Mouse (Mus musculus) midbrain, embryonic 12.5 days (tissue): ENCODE measurements around the gene Blnk. TPM values are rescaled to one million over a fixed set of nuclear protein-coding genes. Genes with fewer than 3 reads are reported as not detected.

Experiments used
- ATAC-seq: fragments of 200-750 bp; cut with Nextera tagmentation; 2 replicates; pipeline ENCODE4 v1.8.0; 2017; ENCODE audit warnings: low read depth, moderate TSS enrichment, moderate library complexity; ENCODE audit not compliant: low FRiP score
- H3K27ac ChIP-seq: fragments of 300-500 bp; sonication (generic); replicated peaks from 2 replicates; pipeline ENCODE4 v1.5.1; 2016; ENCODE audit warnings: mild to moderate bottlenecking
- H3K27me3 ChIP-seq: fragments of 300-500 bp; sonication (generic); 2 replicates; pipeline ENCODE4 v1.6.1; 2016; ENCODE audit warnings: mild to moderate bottlenecking
- H3K36me3 ChIP-seq: fragments of 300-500 bp; sonication (generic); 2 replicates; pipeline ENCODE4 v1.6.1; 2016
- H3K4me1 ChIP-seq: fragments of 300-500 bp; sonication (generic); 2 replicates; pipeline ENCODE4 v1.6.1; 2016
- H3K4me2 ChIP-seq: fragments of 300-500 bp; sonication (generic); replicated peaks from 2 replicates; pipeline ENCODE4 v1.6.1; 2016; ENCODE audit warnings: mild to moderate bottlenecking, moderate library complexity
- H3K4me3 ChIP-seq: fragments of 300-500 bp; sonication (generic); 2 replicates; pipeline ENCODE4 v1.5.1; 2016; ENCODE audit warnings: mild to moderate bottlenecking
- H3K9ac ChIP-seq: fragments of 300-500 bp; sonication (generic); replicated peaks from 2 replicates; pipeline ENCODE4 v1.6.1; 2016; ENCODE audit warnings: mild to moderate bottlenecking, moderate library complexity
- H3K9me3 ChIP-seq: fragments of 300-500 bp; sonication (generic); 2 replicates; pipeline ENCODE4 v1.6.1; 2016; ENCODE audit warnings: mild to moderate bottlenecking
- WGBS: fragments of 180-500 bp; shearing (Covaris S2); methylation state at CpG from one replicate; pipeline ENCODE4 v1.1.7; 2016; 5-methylcytosine and 5-hydroxymethylcytosine counted together
- polyA plus RNA-seq: library from polyadenylated mRNA; unstranded; fragments of >200 nt; fragmentation: Nextera tagmentation; extraction: Ambion mirVana; gene quantifications from 2 replicates; pipeline ENCODE4 v1.2.1, GENCODE M21; 2016

Gene Blnk
- polyA plus RNA-seq, 1 experiment from 2014 or later: 0.20 TPM

DNA sequence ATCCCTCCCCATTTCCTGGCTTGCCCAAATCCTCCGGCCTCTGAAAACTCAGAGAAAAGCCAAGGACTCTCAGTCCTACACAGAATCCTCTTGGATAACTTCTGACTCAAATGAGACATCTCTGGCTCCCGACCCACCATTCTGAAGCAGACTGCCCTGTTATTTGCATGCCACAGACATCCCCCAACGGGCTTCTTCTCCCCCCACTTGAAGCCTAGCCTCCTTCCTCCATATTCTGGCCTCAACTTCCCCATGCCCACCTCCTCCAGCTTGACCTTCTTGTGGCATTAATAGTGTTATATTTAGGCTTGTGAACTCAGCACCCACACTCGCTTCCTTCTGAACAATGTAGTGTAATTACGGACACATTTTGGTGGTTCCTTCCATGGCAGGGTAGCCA is 13.7 kb downstream of the Blnk start:
- H3K9me3 ChIP-seq: no peaks in the 10 kb centered on the region
- H3K36me3 ChIP-seq: no peaks in the 10 kb centered on the region
- H3K27ac ChIP-seq: no peak overlapping the region
- no peaks in the 10 kb centered on the region for H3K27me3 ChIP-seq
- no peak overlapping the region for H3K4me3 ChIP-seq
- WGBS: 79% methylated on average over 5 of the region's 5 CpGs
- H3K4me1 ChIP-seq: no peaks in the 10 kb centered on the region
- ATAC-seq: no peak
- H3K4me2 ChIP-seq: no peak overlapping the region
- no peak overlapping the region for H3K9ac ChIP-seq

DNA sequence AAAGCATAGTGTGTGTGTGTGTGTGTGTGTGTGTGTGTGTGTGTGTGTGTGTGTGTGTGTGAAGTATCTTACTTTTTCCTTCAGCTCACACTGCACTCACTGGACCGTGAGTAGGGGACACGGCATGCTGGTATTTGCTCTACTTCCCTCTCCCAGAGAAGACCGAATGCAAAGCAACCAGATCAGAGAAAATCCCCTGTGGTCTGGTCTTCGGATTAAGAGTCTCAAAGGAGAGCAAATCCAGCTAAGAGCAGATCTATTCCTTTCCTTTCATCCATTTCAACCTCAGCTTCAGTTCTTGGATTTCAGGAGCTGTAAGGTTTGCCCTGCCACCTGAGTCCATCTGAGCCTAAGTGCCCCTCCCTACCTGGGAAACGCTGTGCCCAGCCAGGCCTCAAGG is 16.3 kb downstream of the Blnk start:
- Histone ChIP-seq H3K27ac (no peak overlapping the region), H3K9me3 (no peaks in the 10 kb centered on the region), H3K36me3 (no peaks in the 10 kb centered on the region), H3K27me3 (no peaks in the 10 kb centered on the region), H3K4me2 (no peak overlapping the region), H3K4me3 (no peak overlapping the region), H3K9ac (no peak overlapping the region), H3K4me1 (no peaks in the 10 kb centered on the region)
- 12% methylated on average over 5 of the region's 5 CpGs for WGBS
- no peak for ATAC-seq

DNA sequence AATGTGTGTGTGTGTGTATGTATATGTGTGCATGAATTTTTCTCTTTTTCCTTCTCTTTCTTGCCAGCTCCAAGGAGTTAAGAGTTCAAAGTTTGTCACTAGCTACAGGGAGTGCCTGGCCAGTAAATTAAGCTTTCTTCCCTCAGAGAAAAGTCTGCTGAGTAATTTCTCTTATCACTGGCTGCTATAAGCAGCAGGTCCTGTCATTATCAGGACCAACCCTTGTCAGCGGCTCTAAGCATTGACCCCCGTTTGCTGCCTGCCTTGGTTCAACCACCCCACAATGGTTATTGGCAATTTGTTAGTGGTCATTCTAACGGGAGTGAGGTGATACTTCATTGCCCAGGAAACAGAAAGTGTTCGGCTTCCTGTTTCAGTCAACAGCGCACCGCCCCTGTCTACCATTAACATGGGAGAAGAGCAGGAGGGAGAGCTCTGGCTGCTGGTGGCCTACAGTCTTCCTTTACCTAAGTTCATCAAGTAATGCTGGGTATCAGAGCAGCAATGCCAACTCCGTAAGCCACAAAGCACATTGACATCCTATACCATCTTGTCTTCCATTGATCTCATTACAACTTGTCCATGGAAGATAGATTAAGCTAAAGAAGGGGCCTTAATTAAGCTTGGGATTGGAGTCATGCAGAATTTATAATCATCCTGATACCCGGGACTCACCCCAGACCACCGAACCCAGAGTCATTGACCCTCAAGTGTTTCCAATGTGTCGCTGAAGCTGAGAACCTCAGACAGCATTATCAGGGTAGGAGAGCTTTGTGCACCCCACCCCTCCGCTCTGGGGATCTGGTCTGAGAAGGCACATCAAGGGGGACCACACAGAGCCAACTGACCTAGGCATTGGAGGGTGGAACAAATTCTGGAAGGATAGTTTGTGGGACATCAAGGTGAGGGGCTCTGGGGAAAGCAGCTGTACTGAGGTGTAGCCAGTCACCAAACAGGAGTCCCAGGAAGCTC is 17.1 kb downstream of the Blnk start:
- no peak for ATAC-seq
- Histone ChIP-seq H3K36me3 (no peaks in the 10 kb centered on the region), H3K4me2 (no peak overlapping the region), H3K4me1 (no peaks in the 10 kb centered on the region), H3K9ac (no peak overlapping the region), H3K27me3 (no peaks in the 10 kb centered on the region), H3K9me3 (no peaks in the 10 kb centered on the region), H3K27ac (no peak overlapping the region), H3K4me3 (no peak overlapping the region)
- 86% methylated on average over 11 of the region's 11 CpGs for WGBS

DNA sequence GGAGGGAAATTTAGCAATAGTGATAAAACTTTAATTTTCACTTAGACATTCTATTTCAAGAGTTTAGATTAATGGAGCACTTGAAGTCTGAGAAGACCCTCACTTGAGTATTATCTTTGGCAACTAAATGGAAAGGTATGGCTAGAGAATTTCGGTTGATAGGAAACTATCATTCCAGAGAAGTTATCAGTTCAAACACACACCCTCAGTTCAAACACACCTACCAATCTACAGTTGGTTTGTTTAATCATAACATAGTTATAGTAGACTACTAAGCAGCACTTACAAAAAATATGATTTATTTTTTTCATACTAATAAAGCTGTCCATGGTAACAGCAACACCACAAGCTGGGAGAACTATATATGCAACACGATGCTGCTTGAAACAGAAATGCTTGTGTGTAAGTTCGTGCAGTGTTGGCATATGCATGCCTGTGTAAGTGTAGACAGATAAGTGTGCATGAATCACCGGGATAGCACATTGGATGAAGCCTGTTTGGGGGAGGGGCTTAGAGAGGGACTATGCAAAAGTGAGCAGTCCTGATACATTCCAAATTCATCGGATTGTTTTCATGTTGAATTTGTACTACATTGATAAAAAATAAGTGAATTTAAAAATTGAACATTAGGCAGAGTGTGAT is 22.9 kb downstream of the Blnk start:
- Histone ChIP-seq H3K4me1 (no peaks in the 10 kb centered on the region), H3K36me3 (no peaks in the 10 kb centered on the region), H3K4me3 (no peak overlapping the region), H3K9me3 (no peaks in the 10 kb centered on the region), H3K9ac (no peak overlapping the region), H3K4me2 (no peak overlapping the region), H3K27ac (no peak overlapping the region), H3K27me3 (no peaks in the 10 kb centered on the region)
- no peak for ATAC-seq
- 91% methylated on average over 5 of the region's 5 CpGs for WGBS

DNA sequence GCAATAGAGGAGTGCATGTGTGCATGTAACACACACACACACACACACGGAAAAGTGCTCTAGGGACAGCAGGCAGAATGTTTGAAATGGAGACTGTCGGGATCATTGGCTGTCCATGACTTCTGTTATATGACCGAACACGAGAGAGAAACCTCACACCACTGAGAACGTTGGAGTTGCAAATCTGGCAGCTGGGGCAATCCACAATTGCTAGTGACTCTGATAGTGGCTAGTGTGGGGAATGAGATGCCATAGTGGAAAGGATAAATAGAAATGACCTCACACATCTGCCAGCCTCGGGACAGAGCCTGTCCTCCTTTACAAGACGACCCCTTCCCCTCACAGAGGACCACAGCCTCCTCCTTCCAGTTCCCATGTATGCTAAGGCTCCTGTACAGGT is 23.6 kb downstream of the Blnk start:
- no peak for ATAC-seq
- H3K4me2 ChIP-seq: no peak overlapping the region
- no peak overlapping the region for H3K27ac ChIP-seq
- H3K9ac ChIP-seq: no peak overlapping the region
- no peaks in the 10 kb centered on the region for H3K36me3 ChIP-seq
- H3K4me1 ChIP-seq: no peaks in the 10 kb centered on the region
- no peaks in the 10 kb centered on the region for H3K9me3 ChIP-seq
- H3K4me3 ChIP-seq: no peak overlapping the region
- 81% methylated on average over 7 of the region's 7 CpGs for WGBS
- H3K27me3 ChIP-seq: no peaks in the 10 kb centered on the region

DNA sequence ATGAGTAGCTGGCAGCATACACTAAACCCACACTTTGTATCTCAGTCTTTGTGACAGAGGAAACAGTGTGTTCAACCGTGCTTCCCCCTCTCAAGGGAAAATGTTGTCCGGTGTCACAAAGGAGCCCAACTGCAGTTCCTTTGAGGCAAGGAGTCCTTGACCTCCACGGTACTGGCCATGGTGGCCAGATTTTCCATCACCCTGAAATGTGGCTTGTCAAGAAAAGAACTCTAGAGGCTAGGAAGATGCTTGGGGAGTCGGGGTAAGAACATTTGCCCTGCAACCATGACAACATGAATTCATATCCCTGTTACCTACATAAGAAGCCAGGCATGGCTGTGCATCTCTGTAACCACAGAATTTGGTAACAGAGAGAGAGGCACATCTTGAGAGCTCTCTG is 24.0 kb downstream of the Blnk start:
- Histone ChIP-seq H3K4me2 (no peak overlapping the region), H3K27me3 (no peaks in the 10 kb centered on the region), H3K4me3 (no peak overlapping the region), H3K27ac (no peak overlapping the region), H3K9me3 (no peaks in the 10 kb centered on the region), H3K4me1 (no peaks in the 10 kb centered on the region), H3K9ac (no peak overlapping the region), H3K36me3 (no peaks in the 10 kb centered on the region)
- WGBS: 84% methylated on average over 4 of the region's 4 CpGs
- no peak for ATAC-seq

DNA sequence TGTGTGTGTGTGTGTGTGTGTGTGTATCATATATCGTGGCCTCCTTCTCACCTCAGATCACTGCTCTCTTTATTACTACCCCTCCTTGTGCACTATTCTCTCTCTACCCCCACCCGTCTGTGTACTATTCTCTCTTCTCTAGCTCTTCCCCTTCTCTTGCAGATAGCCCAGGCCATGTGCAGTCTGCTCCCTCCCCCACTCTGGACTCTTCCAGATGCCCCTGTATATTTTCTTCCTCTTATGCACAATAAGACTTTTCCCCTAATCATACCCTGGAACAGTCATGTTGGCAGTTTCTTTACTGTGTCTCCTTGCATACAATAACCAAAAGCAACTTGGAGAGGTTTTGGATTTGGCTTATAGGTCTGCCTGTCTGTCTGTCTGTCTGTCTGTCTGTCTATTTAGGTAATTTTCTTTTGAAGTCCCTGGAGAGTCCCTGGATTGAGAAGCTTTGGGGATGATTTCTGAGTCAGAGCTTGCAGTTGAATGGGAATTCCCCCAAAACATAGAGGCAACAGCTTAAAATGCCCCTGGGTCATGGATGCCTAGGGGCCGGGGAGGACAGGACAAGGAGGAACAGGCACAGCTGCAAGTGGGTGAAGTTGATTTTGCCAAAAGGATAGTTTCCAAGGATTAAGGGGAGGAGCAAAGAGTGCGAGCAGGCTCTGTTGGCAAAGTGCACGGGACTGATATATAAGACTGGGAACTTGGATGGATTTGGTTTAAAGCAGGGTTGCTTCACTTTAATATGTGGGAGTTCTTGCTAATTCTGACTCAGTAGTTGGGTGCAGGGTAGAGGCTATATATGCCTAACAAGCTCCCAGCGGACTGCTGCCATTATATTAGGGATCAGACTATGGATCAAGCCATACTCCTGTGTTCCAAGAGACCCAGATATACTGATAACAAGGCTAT is 29.1 kb downstream of the Blnk start:
- Histone ChIP-seq H3K9ac (no peak overlapping the region), H3K4me1 (0 out of 2 replicates have a peak, but pooled peaks cover 3% of the 10 kb centered on the region), H3K27me3 (0 out of 2 replicates have a peak, but pooled peaks cover 4% of the 10 kb centered on the region), H3K27ac (no peak overlapping the region), H3K9me3 (no peaks in the 10 kb centered on the region), H3K4me3 (no peak overlapping the region), H3K36me3 (no peaks in the 10 kb centered on the region), H3K4me2 (no peak overlapping the region)
- no peak for ATAC-seq
- 75% methylated on average over 6 of the region's 6 CpGs for WGBS

DNA sequence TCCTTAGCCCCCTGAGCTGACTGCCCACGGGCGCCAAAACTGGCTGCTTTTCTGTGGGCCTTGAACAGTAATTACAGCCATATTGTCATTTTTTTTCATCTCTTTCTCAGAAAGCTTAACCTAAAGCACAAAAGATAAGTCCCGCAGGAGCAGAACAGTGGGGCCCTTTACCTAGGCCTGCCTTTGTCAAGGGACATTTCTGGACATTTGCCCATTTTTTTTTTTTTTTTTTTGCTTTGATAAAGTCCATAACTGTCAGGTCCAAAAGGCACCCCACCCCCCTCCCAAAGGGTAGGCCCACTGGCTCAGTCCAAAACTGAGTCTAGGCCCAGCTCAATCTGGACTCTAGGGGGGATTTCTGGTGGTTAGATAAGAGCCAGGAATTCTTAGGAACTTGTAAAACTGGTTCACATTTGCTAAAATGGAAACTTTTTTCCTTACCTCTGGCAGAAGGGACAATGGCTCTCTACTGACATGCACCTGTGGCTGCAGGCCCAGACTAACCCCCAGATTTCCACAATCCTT is 29.9 kb downstream of the Blnk start:
- no peak for ATAC-seq
- no peak overlapping the region for H3K4me3 ChIP-seq
- H3K4me1 ChIP-seq: 0 out of 2 replicates have a peak, but pooled peaks cover 3% of the 10 kb centered on the region
- H3K36me3 ChIP-seq: no peaks in the 10 kb centered on the region
- no peak overlapping the region for H3K27ac ChIP-seq
- H3K9ac ChIP-seq: no peak overlapping the region
- 0 out of 2 replicates have a peak, but pooled peaks cover 4% of the 10 kb centered on the region for H3K27me3 ChIP-seq
- H3K4me2 ChIP-seq: no peak overlapping the region
- H3K9me3 ChIP-seq: no peaks in the 10 kb centered on the region
- 75% methylated on average over 3 of the region's 3 CpGs for whole genome bisulfite sequencing

DNA sequence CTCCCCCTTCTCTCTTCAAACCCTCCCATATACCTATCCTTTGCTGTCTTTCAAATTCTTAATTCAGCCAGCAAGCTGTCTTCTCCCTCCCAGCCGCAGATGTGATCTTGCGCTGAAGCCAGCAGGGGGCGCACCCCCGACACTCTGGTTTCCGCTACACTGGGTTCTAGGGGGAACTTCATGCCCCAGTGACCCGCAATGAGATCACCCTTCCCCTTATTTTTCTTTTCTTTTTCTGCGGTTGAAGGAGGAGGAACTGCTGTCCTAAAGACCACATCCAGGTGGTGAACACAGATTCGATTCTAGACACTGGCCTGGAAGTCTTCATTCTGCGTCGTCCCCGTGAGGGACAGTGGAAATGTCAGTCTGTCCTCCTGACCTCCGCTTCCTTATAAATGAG is 31.3 kb downstream of the Blnk start:
- 53% methylated on average over 12 of the region's 12 CpGs for WGBS
- H3K4me2 ChIP-seq: no peak overlapping the region
- no peak overlapping the region for H3K9ac ChIP-seq
- H3K4me1 ChIP-seq: 0 out of 2 replicates have a peak, but pooled peaks cover 3% of the 10 kb centered on the region
- 0 out of 2 replicates have a peak, but pooled peaks cover 4% of the 10 kb centered on the region for H3K27me3 ChIP-seq
- no peak for ATAC-seq
- no peak overlapping the region for H3K4me3 ChIP-seq
- H3K9me3 ChIP-seq: no peaks in the 10 kb centered on the region
- no peak overlapping the region for H3K27ac ChIP-seq
- H3K36me3 ChIP-seq: no peaks in the 10 kb centered on the region

DNA sequence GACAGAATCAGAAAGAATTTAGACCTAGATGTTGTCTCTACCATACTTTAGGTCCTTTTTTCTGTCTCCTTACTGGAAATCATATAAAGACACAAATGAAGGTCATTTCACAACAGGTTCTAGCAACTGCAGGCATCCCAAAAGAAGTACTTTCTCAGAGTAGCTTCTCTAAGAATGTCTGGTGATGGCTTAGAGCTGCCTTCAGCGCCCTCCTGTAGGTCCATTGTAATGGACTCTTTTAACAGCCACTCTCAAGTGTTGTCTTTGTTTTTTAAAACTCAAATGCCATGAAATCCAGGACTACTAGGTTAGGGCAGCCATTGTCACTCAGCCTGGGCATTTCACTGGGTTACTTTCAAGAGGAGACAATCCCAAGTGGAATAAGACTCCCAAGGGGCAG is 35.4 kb downstream of the Blnk start:
- H3K9me3 ChIP-seq: no peaks in the 10 kb centered on the region
- no peaks in the 10 kb centered on the region for H3K36me3 ChIP-seq
- H3K27ac ChIP-seq: no peak overlapping the region
- H3K4me2 ChIP-seq: no peak overlapping the region
- H3K4me1 ChIP-seq: 0 out of 2 replicates have a peak, but pooled peaks cover 1% of the 10 kb centered on the region
- H3K27me3 ChIP-seq: 0 out of 2 replicates have a peak, but pooled peaks cover 4% of the 10 kb centered on the region
- 19% methylated on average over 1 of the region's 1 CpGs for WGBS
- no peak for ATAC-seq
- H3K9ac ChIP-seq: no peak overlapping the region
- no peak overlapping the region for H3K4me3 ChIP-seq

DNA sequence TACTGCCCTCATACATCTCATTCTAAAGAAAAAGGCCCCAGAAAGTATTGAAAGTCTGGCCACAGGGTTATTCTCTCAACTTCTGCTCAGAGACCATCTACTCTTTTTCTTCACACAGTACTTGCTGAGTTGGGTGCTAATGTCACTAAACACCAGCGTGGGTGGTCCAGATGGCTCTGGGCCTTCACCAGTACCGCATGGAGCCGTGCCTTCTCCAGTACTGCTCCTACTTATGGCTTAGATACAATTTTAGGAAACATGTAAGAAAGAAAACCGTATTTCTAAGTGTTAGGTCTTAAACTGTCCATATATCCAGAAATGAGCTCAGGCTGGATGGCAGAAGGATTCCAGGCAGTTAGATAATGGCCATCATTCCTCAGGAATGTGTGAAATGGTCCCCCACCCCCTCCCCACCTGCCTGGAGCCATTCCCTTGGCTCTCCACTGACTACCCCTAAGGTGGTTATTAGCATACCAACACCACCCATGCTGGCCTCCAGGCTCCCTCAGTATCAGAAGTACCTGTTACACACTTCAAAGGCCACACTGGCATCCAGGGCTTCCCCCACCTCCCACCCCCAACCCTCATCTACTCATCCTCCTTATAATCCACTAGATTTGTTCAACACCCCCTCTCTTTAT is 47.3 kb downstream of the Blnk start:
- H3K27ac ChIP-seq: no peak overlapping the region
- H3K36me3 ChIP-seq: no peaks in the 10 kb centered on the region
- H3K4me2 ChIP-seq: no peak overlapping the region
- no peak overlapping the region for H3K9ac ChIP-seq
- ATAC-seq: no peak
- no peaks in the 10 kb centered on the region for H3K27me3 ChIP-seq
- H3K9me3 ChIP-seq: no peaks in the 10 kb centered on the region
- H3K4me3 ChIP-seq: no peak overlapping the region
- no peaks in the 10 kb centered on the region for H3K4me1 ChIP-seq
- 82% methylated on average over 4 of the region's 4 CpGs for WGBS
